Mouse (Mus musculus) spleen, embryonic (tissue): ENCODE measurements at regions not wholly inside any gene's neighbourhood (a gene's known extent, or its start where the extent isn't known, plus 50 kb on each side); places are given as distances from the start of the nearest gene placed in this dataset.

Source experiments
- CTCF ChIA-PET: fragments of 350-600 bp; sonication (Branson Sonifier 250); formaldehyde crosslinking; loops from one replicate; lab custom pipeline; 2022; lab: Charles Lee

GRCm38 (mm10) chr13:55962254-55962866 is 126.4 kb upstream of the Pitx1 start:
- CTCF ChIA-PET = no interaction called here

GRCm38 (mm10) chr13:55954346-55954745 is 118.4 kb upstream of the Pitx1 start:
- CTCF ChIA-PET = no interaction called here

- CTCF ChIA-PET = no interaction called here
Measured at GRCm38 (mm10) chr13:55953426-55953825, 117.4 kb upstream of the Pitx1 start.

GRCm38 (mm10) chr13:55950773-55951172 is 114.8 kb upstream of the Pitx1 start:
- CTCF ChIA-PET = no interaction called here

- CTCF ChIA-PET = no interaction called here
Measured at GRCm38 (mm10) chr13:55948591-55948990, 112.6 kb upstream of the Pitx1 start.

- CTCF ChIA-PET = no interaction called here
Measured at GRCm38 (mm10) chr13:55948144-55948543, 112.2 kb upstream of the Pitx1 start.

- CTCF ChIA-PET = no interaction called here
Measured at GRCm38 (mm10) chr13:55937417-55937816, 101.4 kb upstream of the Pitx1 start.

- CTCF ChIA-PET = no interaction called here
Measured at GRCm38 (mm10) chr13:55937000-55937399, 101.0 kb upstream of the Pitx1 start.

- CTCF ChIA-PET = no interaction called here
Measured at GRCm38 (mm10) chr13:55930637-55931036, 94.6 kb upstream of the Pitx1 start.

GRCm38 (mm10) chr13:55929814-55930213 is 93.8 kb upstream of the Pitx1 start:
- CTCF ChIA-PET = no interaction called here

- CTCF ChIA-PET = no interaction called here
Measured at GRCm38 (mm10) chr13:55923505-55924136, 87.6 kb upstream of the Pitx1 start.

GRCm38 (mm10) chr13:55917316-55917715 is 81.3 kb upstream of the Pitx1 start:
- CTCF ChIA-PET = no interaction called here

GRCm38 (mm10) chr13:55912271-55912711 is 76.3 kb upstream of the Pitx1 start:
- CTCF ChIA-PET = no interaction called here

GRCm38 (mm10) chr13:55909941-55910340 is 73.9 kb upstream of the Pitx1 start:
- CTCF ChIA-PET = no interaction called here

- CTCF ChIA-PET = no interaction called here
Measured at GRCm38 (mm10) chr13:55904884-55905283, 68.9 kb upstream of the Pitx1 start.

- CTCF ChIA-PET = no interaction called here
Measured at GRCm38 (mm10) chr13:55902255-55902654, 66.3 kb upstream of the Pitx1 start.

GRCm38 (mm10) chr13:55900190-55900526 is 64.2 kb upstream of the Pitx1 start:
- CTCF ChIA-PET = no interaction called here

GRCm38 (mm10) chr13:55899501-55900189 is 63.7 kb upstream of the Pitx1 start:
- CTCF ChIA-PET = no interaction called here

- CTCF ChIA-PET = no interaction called here
Measured at GRCm38 (mm10) chr13:55898999-55899398, 63.0 kb upstream of the Pitx1 start.

- CTCF ChIA-PET = no interaction called here
Measured at GRCm38 (mm10) chr13:55898257-55898950, 62.4 kb upstream of the Pitx1 start.

- CTCF ChIA-PET = no interaction called here
Measured at GRCm38 (mm10) chr13:55895505-55895904, 59.5 kb upstream of the Pitx1 start.
